Mouse (Mus musculus) bone marrow, adult 2 months (tissue): ENCODE measurements around the gene Pcbp3.

Experiments used
- CTCF ChIP-seq: fragments of 200-500 bp; IDR thresholded peaks from 2 replicates; pipeline ENCODE4 v1.5.1; 2011; ENCODE audit warnings: low read length, control low read depth; ENCODE audit not compliant: control insufficient read depth, insufficient read depth
- POLR2A ChIP-seq: fragments of 200-500 bp; IDR thresholded peaks from 2 replicates; pipeline ENCODE4 v1.6.1; 2011; ENCODE audit warnings: low read depth, mild to moderate bottlenecking, control low read depth, low read length, borderline replicate concordance; ENCODE audit not compliant: control insufficient read depth

GRCm38 (mm10) chr10:76717026-76717425, 244.7 kb downstream of the Pcbp3 start:
- no peak for TF ChIP-seq CTCF
- no peak for TF ChIP-seq POLR2A
